Mouse (Mus musculus) cerebellum, postnatal 14 days (tissue): Measurements from ENCODE around the gene Itsn2.
"Not testable (repeated sequence)": the region's sequence is repeated elsewhere in the genome, so short reads cannot be mapped to it uniquely, and the experiment has no call there.

Experiments
- DNase-seq, 2 experiments: peaks; one replicate each; pipeline ENCODE4 v3.0.0; 2021; ENCODE audit warnings: mixed read lengths in 2 of 2

Itsn2 gene

GRCm38 (mm10) chr12:4598666-4599428 lies 6.4 kb downstream of the Itsn2 start:
- no peak for DNase-seq

GRCm38 (mm10) chr12:4599713-4600112 lies 7.3 kb downstream of the Itsn2 start:
- no peak for DNase-seq

- no peak for DNase-seq
Observed at GRCm38 (mm10) chr12:4606625-4607024, 14.2 kb downstream of the Itsn2 start.

- no peak for DNase-seq
Observed at GRCm38 (mm10) chr12:4614722-4615121, 22.3 kb downstream of the Itsn2 start.

GRCm38 (mm10) chr12:4624201-4624600 lies 31.8 kb downstream of the Itsn2 start:
- DNase-seq: peak; percentile 27 to 35

GRCm38 (mm10) chr12:4632957-4633356 lies 40.5 kb downstream of the Itsn2 start:
- DNase-seq: no peak

- peak in 1 of 2 experiments; percentile 5 for DNase-seq
Observed at GRCm38 (mm10) chr12:4638438-4638837, 46.0 kb downstream of the Itsn2 start.

GRCm38 (mm10) chr12:4640737-4641136 lies 48.3 kb downstream of the Itsn2 start:
- DNase-seq: no peak

GRCm38 (mm10) chr12:4656813-4657212 lies 64.4 kb downstream of the Itsn2 start:
- no peak for DNase-seq

- no peak for DNase-seq
Observed at GRCm38 (mm10) chr12:4664929-4665674, 72.7 kb downstream of the Itsn2 start.

- DNase-seq: no peak
Observed at GRCm38 (mm10) chr12:4665675-4666037, 73.2 kb downstream of the Itsn2 start.

GRCm38 (mm10) chr12:4676336-4676735 lies 83.9 kb downstream of the Itsn2 start:
- DNase-seq: no peak

GRCm38 (mm10) chr12:4679971-4680370 lies 87.5 kb downstream of the Itsn2 start:
- no peak for DNase-seq

- DNase-seq: no peak
Observed at GRCm38 (mm10) chr12:4685441-4685840, 93.0 kb downstream of the Itsn2 start.

GRCm38 (mm10) chr12:4688386-4688785 lies 95.9 kb downstream of the Itsn2 start:
- DNase-seq: no peak

GRCm38 (mm10) chr12:4689341-4689740 lies 96.9 kb downstream of the Itsn2 start:
- peak; percentile 74 to 77 for DNase-seq

- no peak for DNase-seq
Observed at GRCm38 (mm10) chr12:4691193-4691592, 98.8 kb downstream of the Itsn2 start.

- no peak for DNase-seq
Observed at GRCm38 (mm10) chr12:4694534-4694933, 102.1 kb downstream of the Itsn2 start.

- DNase-seq: not testable (repeated sequence)
Observed at GRCm38 (mm10) chr12:4705626-4706025, 113.2 kb downstream of the Itsn2 start.

- DNase-seq: no peak
Observed at GRCm38 (mm10) chr12:4706175-4706574, 113.7 kb downstream of the Itsn2 start.

- DNase-seq: no peak
Observed at GRCm38 (mm10) chr12:4706901-4707300, 114.5 kb downstream of the Itsn2 start.

GRCm38 (mm10) chr12:4707488-4708017 lies 115.1 kb downstream of the Itsn2 start:
- no peak for DNase-seq

- DNase-seq: peak in 1 of 2 experiments; percentile 33
Observed at GRCm38 (mm10) chr12:4708296-4708695, 115.9 kb downstream of the Itsn2 start.
